Mouse (Mus musculus): Measurements from ENCODE around the gene Gm17268.

DNA sequence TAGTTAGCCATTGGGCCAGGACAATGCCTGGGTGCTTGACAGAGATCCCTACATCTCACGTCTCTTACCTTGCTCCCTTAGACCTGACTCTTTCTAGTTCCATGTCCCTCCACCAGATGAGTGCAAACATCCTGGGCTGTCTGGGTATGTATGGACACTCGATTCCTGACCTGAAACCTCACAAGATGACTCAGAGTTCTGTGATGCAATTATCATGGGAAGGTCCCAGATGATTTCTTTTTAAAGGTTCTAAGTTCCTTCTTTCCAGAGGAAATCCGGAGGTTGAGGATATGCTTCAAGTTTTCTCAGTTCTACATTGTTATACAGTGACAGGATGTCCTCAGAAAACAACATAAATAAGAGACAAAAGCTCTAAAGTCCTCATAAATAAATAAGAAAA is 42.5 kb upstream of the Gm17268 start:
- TF ChIP-seq CTCF (conservative IDR thresholded peaks at IDR 0.05; ENCODE audit: low read length) (no peak), NANOG (IDR thresholded peaks at IDR 0.05; ENCODE audit: borderline replicate concordance, low read length) (no peak)

Data from E14TG2a.4 (cell line).